Mouse (Mus musculus): Measurements from ENCODE around the gene Rgs13. TPM values are rescaled to one million over a fixed set of nuclear protein-coding genes. Genes with fewer than 3 reads are reported as not detected.
A peak's percentile ranks its signal among the peaks of the same experiment; 100 is the strongest.

The Rgs13 gene
- 0.86 and 0.91 TPM in 2 replicates for polyA plus RNA-seq (2015; fragmentation: Nextera tagmentation; extraction: Ambion mirVana)

DNA sequence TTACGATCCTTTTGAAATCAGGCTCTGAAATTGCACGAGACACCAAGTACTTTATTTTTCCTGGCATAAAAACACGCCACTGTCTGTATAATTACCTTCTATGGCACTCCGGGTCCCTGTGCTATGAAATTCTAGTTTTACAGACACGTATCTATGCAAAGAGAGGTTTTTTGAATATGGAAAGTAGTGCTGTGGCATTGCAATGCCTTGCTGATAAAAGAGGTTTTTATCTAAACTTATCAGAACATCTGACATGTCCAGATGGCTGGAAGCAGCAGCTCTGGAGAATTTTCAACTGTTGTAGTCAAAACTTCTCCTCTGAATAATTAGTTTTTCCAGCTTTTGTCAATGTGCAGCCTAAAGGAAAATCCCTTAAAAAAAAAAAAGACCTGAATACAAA, at the start of gene Rgs13:
TSS of gene Rgs13 (minus strand) at position 207 of the 400 bp plus-strand sequence.
- Histone ChIP-seq H3K9me3 (ENCODE audit: control insufficient read depth, low read length) (no peaks in the 10 kb centered on the region), H3K4me1 (replicated peaks; ENCODE audit: control insufficient read depth, insufficient read depth, low read length) (peaks cover 5% of the 10 kb centered on the region), H3K36me3 (ENCODE audit: control insufficient read depth, insufficient read depth) (no peaks in the 10 kb centered on the region), H3K4me2 (ENCODE audit: low read length) (peak within 1 kb of the TSS; percentile 41), H3K4me3 (replicated peaks; ENCODE audit: low read length) (no peak within 1 kb of the TSS), H3K9ac (replicated peaks; ENCODE audit: low read depth, low read length) (no peak within 1 kb of the TSS), H3K27ac (ENCODE audit: low read length) (no peak within 1 kb of the TSS), H3K27me3 (replicated peaks; ENCODE audit: control insufficient read depth, insufficient read depth, low read length) (no peaks in the 10 kb centered on the region)
- peak; percentile 88 for ATAC-seq
- 8% methylated on average over 5 of the region's 5 CpGs for WGBS

DNA sequence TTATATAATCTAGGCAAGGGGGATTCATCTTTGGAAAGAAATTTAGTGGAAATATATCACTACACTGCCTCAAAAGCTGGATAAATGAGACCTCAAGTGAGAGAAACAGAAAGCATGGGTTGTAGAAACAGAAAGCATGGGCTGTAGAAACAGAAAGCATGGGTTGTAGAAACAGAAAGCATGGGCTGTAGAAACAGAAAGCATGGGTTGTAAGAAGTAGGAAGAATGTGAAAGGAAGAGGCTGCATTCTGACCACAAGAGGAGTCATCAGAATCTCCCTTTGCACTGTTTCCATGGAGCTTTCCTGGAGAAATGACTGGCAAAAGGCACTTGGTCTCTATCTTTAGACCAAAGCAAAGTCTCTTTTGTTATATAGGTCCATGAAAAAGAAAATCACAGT, 38.1 kb upstream of the Rgs13 start:
- Histone ChIP-seq H3K9ac (replicated peaks; ENCODE audit: low read depth, low read length) (no peak overlapping the region), H3K36me3 (ENCODE audit: control insufficient read depth, insufficient read depth) (no peaks in the 10 kb centered on the region), H3K27ac (ENCODE audit: low read length) (no peak overlapping the region), H3K9me3 (ENCODE audit: control insufficient read depth, low read length) (no peaks in the 10 kb centered on the region), H3K27me3 (replicated peaks; ENCODE audit: control insufficient read depth, insufficient read depth, low read length) (no peaks in the 10 kb centered on the region), H3K4me3 (replicated peaks; ENCODE audit: low read length) (no peak overlapping the region), H3K4me2 (ENCODE audit: low read length) (no peak overlapping the region), H3K4me1 (replicated peaks; ENCODE audit: control insufficient read depth, insufficient read depth, low read length) (no peaks in the 10 kb centered on the region)
- ATAC-seq: no peak

GRCm38 (mm10) chr1:144210912-144211311, 33.7 kb upstream of the Rgs13 start:
- no peak overlapping the region for H3K4me3 ChIP-seq (replicated peaks; ENCODE audit: low read length)
- H3K4me1 ChIP-seq (replicated peaks; ENCODE audit: control insufficient read depth, insufficient read depth, low read length): no peaks in the 10 kb centered on the region
- H3K9ac ChIP-seq (replicated peaks; ENCODE audit: low read depth, low read length): no peak overlapping the region
- no peak overlapping the region for H3K4me2 ChIP-seq (ENCODE audit: low read length)
- no peaks in the 10 kb centered on the region for H3K9me3 ChIP-seq (ENCODE audit: control insufficient read depth, low read length)
- no peak overlapping the region for H3K27ac ChIP-seq (ENCODE audit: low read length)
- ATAC-seq: no peak
- no peaks in the 10 kb centered on the region for H3K27me3 ChIP-seq (replicated peaks; ENCODE audit: control insufficient read depth, insufficient read depth, low read length)
- no peaks in the 10 kb centered on the region for H3K36me3 ChIP-seq (ENCODE audit: control insufficient read depth, insufficient read depth)
- 69% methylated on average over 3 of the region's 3 CpGs for WGBS

- WGBS: 81% methylated on average over 7 of the region's 7 CpGs
- H3K9me3 ChIP-seq (ENCODE audit: control insufficient read depth, low read length): no peaks in the 10 kb centered on the region
- H3K27ac ChIP-seq (ENCODE audit: low read length): no peak overlapping the region
- no peaks in the 10 kb centered on the region for H3K36me3 ChIP-seq (ENCODE audit: control insufficient read depth, insufficient read depth)
- no peaks in the 10 kb centered on the region for H3K27me3 ChIP-seq (replicated peaks; ENCODE audit: control insufficient read depth, insufficient read depth, low read length)
- H3K4me3 ChIP-seq (replicated peaks; ENCODE audit: low read length): no peak overlapping the region
- H3K9ac ChIP-seq (replicated peaks; ENCODE audit: low read depth, low read length): no peak overlapping the region
- no peak overlapping the region for H3K4me2 ChIP-seq (ENCODE audit: low read length)
- H3K4me1 ChIP-seq (replicated peaks; ENCODE audit: control insufficient read depth, insufficient read depth, low read length): no peaks in the 10 kb centered on the region
- no peak for ATAC-seq
Measured at GRCm38 (mm10) chr1:144206281-144207061, 29.3 kb upstream of the Rgs13 start.

GRCm38 (mm10) chr1:144204766-144205165, 27.6 kb upstream of the Rgs13 start:
- H3K9me3 ChIP-seq (ENCODE audit: control insufficient read depth, low read length): no peaks in the 10 kb centered on the region
- no peak overlapping the region for H3K4me2 ChIP-seq (ENCODE audit: low read length)
- 93% methylated on average over 2 of the region's 2 CpGs for WGBS

DNA sequence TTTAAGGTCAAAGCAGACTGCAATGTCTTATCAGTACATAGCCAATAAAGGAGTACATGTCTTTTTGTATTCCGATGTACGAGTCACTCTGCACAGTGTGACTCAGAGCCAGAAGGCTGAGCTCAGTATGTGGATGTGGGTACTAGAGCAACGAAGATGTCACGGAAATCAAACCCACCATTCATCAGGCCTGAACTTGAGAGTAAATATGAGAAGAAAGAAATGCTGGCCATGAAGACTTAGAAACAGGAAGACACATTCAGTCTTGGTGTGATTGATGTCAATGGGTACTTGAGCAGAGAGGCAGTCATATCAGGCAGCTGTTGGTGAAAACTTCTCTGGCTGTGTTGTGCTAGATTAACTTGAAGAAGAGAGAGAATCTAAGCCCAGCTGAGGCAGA, 25.8 kb upstream of the Rgs13 start:
- Histone ChIP-seq H3K27me3 (replicated peaks; ENCODE audit: control insufficient read depth, insufficient read depth, low read length) (no peaks in the 10 kb centered on the region), H3K9ac (replicated peaks; ENCODE audit: low read depth, low read length) (no peak overlapping the region), H3K4me1 (replicated peaks; ENCODE audit: control insufficient read depth, insufficient read depth, low read length) (no peaks in the 10 kb centered on the region), H3K36me3 (ENCODE audit: control insufficient read depth, insufficient read depth) (no peaks in the 10 kb centered on the region), H3K4me3 (replicated peaks; ENCODE audit: low read length) (no peak overlapping the region), H3K4me2 (ENCODE audit: low read length) (no peak overlapping the region), H3K9me3 (ENCODE audit: control insufficient read depth, low read length) (no peaks in the 10 kb centered on the region), H3K27ac (ENCODE audit: low read length) (no peak overlapping the region)
- ATAC-seq: no peak
- 92% methylated on average over 4 of the region's 4 CpGs for WGBS

More at GRCm38 (mm10) chr1:144204766-144205165, 27.6 kb upstream of the Rgs13 start:
- Histone ChIP-seq H3K36me3 (ENCODE audit: control insufficient read depth, insufficient read depth) (no peaks in the 10 kb centered on the region), H3K4me3 (replicated peaks; ENCODE audit: low read length) (no peak overlapping the region), H3K9ac (replicated peaks; ENCODE audit: low read depth, low read length) (no peak overlapping the region), H3K27me3 (replicated peaks; ENCODE audit: control insufficient read depth, insufficient read depth, low read length) (no peaks in the 10 kb centered on the region), H3K27ac (ENCODE audit: low read length) (no peak overlapping the region), H3K4me1 (replicated peaks; ENCODE audit: control insufficient read depth, insufficient read depth, low read length) (no peaks in the 10 kb centered on the region)
- ATAC-seq: no peak

DNA sequence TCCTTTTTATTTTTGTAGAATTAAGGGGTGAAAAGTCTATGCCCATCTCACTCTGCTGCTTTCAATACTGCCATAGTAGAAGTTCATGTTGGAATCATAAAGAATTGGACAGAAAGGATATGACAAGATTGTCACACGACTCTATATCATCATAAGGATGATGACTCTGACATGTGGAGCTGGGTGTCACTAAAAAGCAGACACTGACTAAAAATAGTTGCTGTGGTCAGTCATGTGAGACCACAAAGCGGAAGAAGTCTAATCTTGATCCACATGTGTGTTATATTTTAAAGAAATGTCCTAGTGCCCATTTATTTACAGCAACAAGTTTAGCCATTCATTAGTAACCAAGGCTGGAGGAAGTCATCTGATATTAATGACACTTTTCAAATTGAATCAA, 23.3 kb upstream of the Rgs13 start:
- Histone ChIP-seq H3K36me3 (ENCODE audit: control insufficient read depth, insufficient read depth) (no peaks in the 10 kb centered on the region), H3K27me3 (replicated peaks; ENCODE audit: control insufficient read depth, insufficient read depth, low read length) (no peaks in the 10 kb centered on the region), H3K4me3 (replicated peaks; ENCODE audit: low read length) (no peak overlapping the region), H3K4me2 (ENCODE audit: low read length) (no peak overlapping the region), H3K9ac (replicated peaks; ENCODE audit: low read depth, low read length) (no peak overlapping the region), H3K27ac (ENCODE audit: low read length) (no peak overlapping the region), H3K4me1 (replicated peaks; ENCODE audit: control insufficient read depth, insufficient read depth, low read length) (no peaks in the 10 kb centered on the region), H3K9me3 (ENCODE audit: control insufficient read depth, low read length) (no peaks in the 10 kb centered on the region)
- WGBS: 80% methylated on average over 2 of the region's 2 CpGs
- no peak for ATAC-seq

- H3K27me3 ChIP-seq (replicated peaks; ENCODE audit: control insufficient read depth, insufficient read depth, low read length): no peaks in the 10 kb centered on the region
- WGBS: 67% methylated on average over 1 of the region's 1 CpGs
- no peak overlapping the region for H3K4me2 ChIP-seq (ENCODE audit: low read length)
- H3K27ac ChIP-seq (ENCODE audit: low read length): no peak overlapping the region
- H3K36me3 ChIP-seq (ENCODE audit: control insufficient read depth, insufficient read depth): no peaks in the 10 kb centered on the region
- H3K4me3 ChIP-seq (replicated peaks; ENCODE audit: low read length): no peak overlapping the region
- H3K9ac ChIP-seq (replicated peaks; ENCODE audit: low read depth, low read length): no peak overlapping the region
- no peak for ATAC-seq
- H3K9me3 ChIP-seq (ENCODE audit: control insufficient read depth, low read length): no peaks in the 10 kb centered on the region
- no peaks in the 10 kb centered on the region for H3K4me1 ChIP-seq (replicated peaks; ENCODE audit: control insufficient read depth, insufficient read depth, low read length)
Measured at GRCm38 (mm10) chr1:144199538-144199937, 22.4 kb upstream of the Rgs13 start.

GRCm38 (mm10) chr1:144197684-144198083, 20.5 kb upstream of the Rgs13 start:
- ATAC-seq: peak; percentile 43; the same call in 1 of the 2 replicates
- Histone ChIP-seq H3K27me3 (replicated peaks; ENCODE audit: control insufficient read depth, insufficient read depth, low read length) (no peaks in the 10 kb centered on the region), H3K36me3 (ENCODE audit: control insufficient read depth, insufficient read depth) (no peaks in the 10 kb centered on the region), H3K4me1 (replicated peaks; ENCODE audit: control insufficient read depth, insufficient read depth, low read length) (no peaks in the 10 kb centered on the region), H3K9me3 (ENCODE audit: control insufficient read depth, low read length) (no peaks in the 10 kb centered on the region), H3K9ac (replicated peaks; ENCODE audit: low read depth, low read length) (no peak overlapping the region), H3K4me2 (ENCODE audit: low read length) (no peak overlapping the region), H3K4me3 (replicated peaks; ENCODE audit: low read length) (no peak overlapping the region), H3K27ac (ENCODE audit: low read length) (no peak overlapping the region)
- 28% methylated on average over 3 of the region's 3 CpGs for WGBS

Data from forebrain, embryonic 16.5 days (tissue).